Mouse (Mus musculus): ENCODE data around the gene Sos1.
A peak's percentile ranks its signal among the peaks of the same experiment; 100 is the strongest.

The Sos1 gene

GRCm38 (mm10) chr17:80480031-80480854, at the start of gene Sos1:
TSS of gene Sos1 (minus strand) at chr17:80480453.
- peak; percentile 96 for DNase-seq (ENCODE audit: low spot score)

- no peak for DNase-seq (ENCODE audit: low spot score)
These were observed 43.0 kb upstream of the Sos1 start for GRCm38 (mm10) chr17:80523231-80523630.

- DNase-seq (ENCODE audit: low spot score) = no peak
These were observed 41.9 kb upstream of the Sos1 start for GRCm38 (mm10) chr17:80522229-80522556.

GRCm38 (mm10) chr17:80521521-80522228, 41.4 kb upstream of the Sos1 start:
- no peak for DNase-seq (ENCODE audit: low spot score)

GRCm38 (mm10) chr17:80520537-80520936, 40.3 kb upstream of the Sos1 start:
- no peak for DNase-seq (ENCODE audit: low spot score)

GRCm38 (mm10) chr17:80518811-80519210, 38.6 kb upstream of the Sos1 start:
- no peak for DNase-seq (ENCODE audit: low spot score)

- DNase-seq (ENCODE audit: low spot score) = peak; percentile 14
These were observed 37.0 kb upstream of the Sos1 start for GRCm38 (mm10) chr17:80517244-80517643.

GRCm38 (mm10) chr17:80515956-80516355, 35.7 kb upstream of the Sos1 start:
- no peak for DNase-seq (ENCODE audit: low spot score)

GRCm38 (mm10) chr17:80515513-80515912, 35.3 kb upstream of the Sos1 start:
- DNase-seq (ENCODE audit: low spot score) = no peak

GRCm38 (mm10) chr17:80513766-80514165, 33.5 kb upstream of the Sos1 start:
- DNase-seq (ENCODE audit: low spot score) = no peak

GRCm38 (mm10) chr17:80510459-80510855, 30.2 kb upstream of the Sos1 start:
- no peak for DNase-seq (ENCODE audit: low spot score)

- no peak for DNase-seq (ENCODE audit: low spot score)
These were observed 29.5 kb upstream of the Sos1 start for GRCm38 (mm10) chr17:80509494-80510458.

GRCm38 (mm10) chr17:80505766-80506165, 25.5 kb upstream of the Sos1 start:
- DNase-seq (ENCODE audit: low spot score) = no peak

GRCm38 (mm10) chr17:80505342-80505741, 25.1 kb upstream of the Sos1 start:
- DNase-seq (ENCODE audit: low spot score) = no peak

GRCm38 (mm10) chr17:80501805-80502172, 21.5 kb upstream of the Sos1 start:
- no peak for DNase-seq (ENCODE audit: low spot score)

GRCm38 (mm10) chr17:80501037-80501804, 21.0 kb upstream of the Sos1 start:
- no peak for DNase-seq (ENCODE audit: low spot score)

GRCm38 (mm10) chr17:80500025-80500424, 19.8 kb upstream of the Sos1 start:
- no peak for DNase-seq (ENCODE audit: low spot score)

GRCm38 (mm10) chr17:80498600-80499268, 18.5 kb upstream of the Sos1 start:
- DNase-seq (ENCODE audit: low spot score) = no peak

GRCm38 (mm10) chr17:80497183-80497601, 16.9 kb upstream of the Sos1 start:
- DNase-seq (ENCODE audit: low spot score) = peak; percentile 22

GRCm38 (mm10) chr17:80496607-80497170, 16.4 kb upstream of the Sos1 start:
- DNase-seq (ENCODE audit: low spot score) = no peak

- no peak for DNase-seq (ENCODE audit: low spot score)
These were observed 15.9 kb upstream of the Sos1 start for GRCm38 (mm10) chr17:80496185-80496584.

Measured in embryo, embryonic 10.5 days (tissue).